Mouse (Mus musculus) WW6 (cell line): ENCODE results near the gene Gm10722.
"Not testable (repeated sequence)": the region's sequence is repeated elsewhere in the genome, so short reads cannot be mapped to it uniquely, and the experiment has no call there.

Experiments
- DNase-seq: peaks from one replicate; pipeline ENCODE4 v3.0.0-alpha.2; 2013; ENCODE audit warnings: low read depth, low spot score

The Gm10722 gene

GRCm38 (mm10) chr9:3000445-3000972, at the start of gene Gm10722:
Gene Gm10722 (plus strand): TSS chr9:3000922.
- peak; percentile 42 for DNase-seq

DNA sequence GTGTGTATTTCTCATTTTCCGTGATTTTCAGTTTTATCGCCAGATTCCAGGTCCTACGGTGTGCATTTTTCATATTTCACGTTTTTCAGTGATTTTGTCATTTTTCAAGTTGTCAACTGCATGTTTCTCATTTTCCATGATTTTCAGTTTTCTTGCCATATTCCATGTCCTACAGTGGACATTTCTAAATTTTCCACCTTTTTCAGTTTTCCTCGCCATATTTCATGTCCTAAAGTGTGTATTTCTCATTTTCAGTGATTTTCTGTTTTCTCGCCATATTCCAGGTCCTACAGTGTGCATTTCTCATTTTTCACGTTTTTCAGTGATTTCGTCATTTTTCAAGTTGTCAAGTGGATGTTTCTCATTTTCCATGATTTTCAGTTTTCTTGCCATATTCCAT, 284 bp downstream of the Gm10722 start:
- not testable (repeated sequence) for DNase-seq

GRCm38 (mm10) chr9:3001948-3002659, 1.4 kb downstream of the Gm10722 start:
- peak; percentile 31 for DNase-seq

- not testable (repeated sequence) for DNase-seq
Measured at GRCm38 (mm10) chr9:3002794-3003396, 2.2 kb downstream of the Gm10722 start, which contains the start of gene Gm11168. Gene Gm11168 (plus strand): TSS chr9:3003346.

DNA sequence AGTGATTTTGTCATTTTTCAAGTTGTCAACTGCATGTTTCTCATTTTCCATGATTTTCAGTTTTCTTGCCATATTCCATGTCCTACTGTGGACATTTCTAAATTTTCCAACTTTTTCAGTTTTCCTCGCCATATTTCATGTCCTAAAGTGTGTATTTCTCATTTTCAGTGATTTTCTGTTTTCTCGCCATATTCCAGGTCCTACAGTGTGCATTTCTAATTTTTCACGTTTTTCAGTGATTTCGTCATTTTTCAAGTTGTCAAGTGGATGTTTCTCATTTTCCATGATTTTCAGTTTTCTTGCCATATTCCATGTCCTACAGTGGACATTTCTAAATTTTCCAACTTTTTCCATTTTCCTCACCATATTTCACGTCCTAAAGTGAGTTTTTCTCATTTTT, 5.5 kb downstream of the Gm10722 start:
- DNase-seq: not testable (repeated sequence)

- not testable (repeated sequence) for DNase-seq
Measured at GRCm38 (mm10) chr9:3006636-3007035, 5.9 kb downstream of the Gm10722 start.

DNA sequence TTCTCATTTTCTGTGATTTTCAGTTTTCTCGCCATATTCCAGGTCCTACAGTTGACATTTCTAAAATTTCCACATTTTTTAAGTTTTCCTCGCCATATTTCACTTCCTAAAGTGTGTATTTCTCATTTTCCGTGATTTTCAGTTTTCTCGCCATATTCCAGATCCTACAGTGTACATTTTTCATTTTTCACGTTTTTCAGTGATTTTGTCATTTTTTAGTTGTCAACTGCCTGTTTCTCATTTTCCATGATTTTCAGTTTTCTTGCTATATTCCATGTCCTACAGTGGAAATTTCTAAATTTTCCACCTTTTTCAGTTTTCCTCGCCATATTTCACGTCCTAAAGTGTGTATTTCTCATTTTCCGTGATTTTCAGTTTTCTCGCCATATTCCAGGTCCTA, 6.5 kb downstream of the Gm10722 start:
- peak; percentile 38 for DNase-seq

- not testable (repeated sequence) for DNase-seq
Measured at GRCm38 (mm10) chr9:3009331-3009730, 8.6 kb downstream of the Gm10722 start.

DNA sequence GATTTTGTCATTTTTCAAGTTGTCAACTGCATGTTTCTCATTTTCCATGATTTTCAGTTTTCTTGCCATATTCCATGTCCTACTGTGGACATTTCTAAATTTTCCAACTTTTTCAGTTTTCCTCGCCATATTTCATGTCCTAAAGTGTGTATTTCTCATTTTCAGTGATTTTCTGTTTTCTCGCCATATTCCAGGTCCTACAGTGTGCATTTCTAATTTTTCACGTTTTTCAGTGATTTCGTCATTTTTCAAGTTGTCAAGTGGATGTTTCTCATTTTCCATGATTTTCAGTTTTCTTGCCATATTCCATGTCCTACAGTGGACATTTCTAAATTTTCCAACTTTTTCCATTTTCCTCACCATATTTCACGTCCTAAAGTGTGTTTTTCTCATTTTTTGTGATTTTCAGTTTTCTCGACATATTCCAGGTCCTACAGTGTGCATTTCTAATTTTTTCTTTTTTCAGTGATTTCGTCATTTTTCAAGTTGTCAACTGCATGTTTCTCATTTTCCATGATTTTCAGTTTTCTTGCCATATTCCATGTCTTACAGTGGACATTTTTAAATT, 11.4 kb downstream of the Gm10722 start:
- DNase-seq: not testable (repeated sequence)

DNA sequence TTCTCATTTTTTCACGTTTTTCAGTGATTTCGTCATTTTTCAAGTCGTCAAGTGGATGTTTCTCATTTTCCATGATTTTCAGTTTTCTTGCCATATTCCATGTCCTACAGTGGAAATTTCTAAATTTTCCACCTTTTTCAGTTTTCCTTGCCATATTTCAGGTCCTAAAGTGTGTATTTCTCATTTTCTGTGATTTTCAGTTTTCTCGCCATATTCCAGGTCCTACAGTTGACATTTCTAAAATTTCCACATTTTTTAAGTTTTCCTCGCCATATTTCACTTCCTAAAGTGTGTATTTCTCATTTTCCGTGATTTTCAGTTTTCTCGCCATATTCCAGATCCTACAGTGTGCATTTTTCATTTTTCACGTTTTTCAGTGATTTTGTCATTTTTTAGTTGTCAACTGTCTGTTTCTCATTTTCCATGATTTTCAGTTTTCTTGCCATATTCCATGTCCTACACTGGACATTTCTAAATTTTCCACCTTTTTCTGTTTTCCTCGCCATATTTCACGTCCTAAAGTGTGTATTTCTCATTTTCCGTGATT, 12.1 kb downstream of the Gm10722 start, which contains the start of gene Gm10721:
Gene Gm10721 (plus strand): TSS at position 408 of the 547 bp plus-strand sequence.
- not testable (repeated sequence) for DNase-seq

DNA sequence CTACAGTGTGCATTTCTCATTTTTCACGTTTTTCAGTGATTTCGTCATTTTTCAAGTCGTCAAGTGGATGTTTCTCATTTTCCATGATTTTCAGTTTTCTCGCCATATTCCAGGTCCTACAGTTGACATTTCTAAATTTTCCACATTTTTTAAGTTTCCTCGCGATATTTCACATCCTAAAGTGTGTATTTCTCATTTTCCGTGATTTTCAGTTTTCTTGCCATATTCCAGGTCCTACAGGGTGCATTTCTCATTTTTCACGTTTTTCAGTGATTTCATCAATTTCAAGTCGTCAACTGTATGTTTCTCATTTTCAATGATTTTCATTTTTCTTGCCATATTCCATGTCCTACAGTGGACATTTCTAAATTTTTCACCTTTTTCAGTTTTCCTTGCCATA, 14.6 kb downstream of the Gm10722 start, which contains the start of gene Gm10720:
Gene Gm10720 (plus strand): TSS at position 301 of the 400 bp plus-strand sequence.
- not testable (repeated sequence) for DNase-seq

DNA sequence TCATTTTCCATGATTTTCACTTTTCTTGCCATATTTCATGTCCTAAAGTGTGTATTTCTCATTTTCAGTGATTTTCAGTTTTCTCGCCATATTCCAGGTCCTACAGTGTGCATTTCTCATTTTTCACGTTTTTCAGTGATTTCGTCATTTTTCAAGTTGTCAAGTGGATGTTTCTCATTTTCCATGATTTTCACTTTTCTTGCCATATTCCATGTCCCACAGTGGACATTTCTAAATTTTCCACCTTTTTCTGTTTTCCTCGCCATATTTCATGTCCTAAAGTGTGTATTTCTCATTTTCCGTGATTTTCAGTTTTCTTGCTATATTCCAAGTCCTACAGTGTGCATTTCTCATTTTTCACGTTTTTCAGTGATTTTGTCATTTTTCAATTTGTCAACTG, 15.2 kb downstream of the Gm10722 start:
- DNase-seq: not testable (repeated sequence)

- not testable (repeated sequence) for DNase-seq
Measured at GRCm38 (mm10) chr9:3017108-3017507, 16.4 kb downstream of the Gm10722 start, which contains the start of gene Gm10719. Gene Gm10719 (plus strand): TSS chr9:3017408.

GRCm38 (mm10) chr9:3018944-3019343, 18.2 kb downstream of the Gm10722 start:
- DNase-seq: not testable (repeated sequence)

- DNase-seq: not testable (repeated sequence)
Measured at GRCm38 (mm10) chr9:3019835-3020727, 19.4 kb downstream of the Gm10722 start.

GRCm38 (mm10) chr9:3022316-3023008, 21.7 kb downstream of the Gm10722 start:
- peak; percentile 34 for DNase-seq

GRCm38 (mm10) chr9:3023312-3023984, 22.7 kb downstream of the Gm10722 start, which contains the start of gene Gm10718:
Gene Gm10718 (plus strand): TSS chr9:3023547.
- DNase-seq: not testable (repeated sequence)

DNA sequence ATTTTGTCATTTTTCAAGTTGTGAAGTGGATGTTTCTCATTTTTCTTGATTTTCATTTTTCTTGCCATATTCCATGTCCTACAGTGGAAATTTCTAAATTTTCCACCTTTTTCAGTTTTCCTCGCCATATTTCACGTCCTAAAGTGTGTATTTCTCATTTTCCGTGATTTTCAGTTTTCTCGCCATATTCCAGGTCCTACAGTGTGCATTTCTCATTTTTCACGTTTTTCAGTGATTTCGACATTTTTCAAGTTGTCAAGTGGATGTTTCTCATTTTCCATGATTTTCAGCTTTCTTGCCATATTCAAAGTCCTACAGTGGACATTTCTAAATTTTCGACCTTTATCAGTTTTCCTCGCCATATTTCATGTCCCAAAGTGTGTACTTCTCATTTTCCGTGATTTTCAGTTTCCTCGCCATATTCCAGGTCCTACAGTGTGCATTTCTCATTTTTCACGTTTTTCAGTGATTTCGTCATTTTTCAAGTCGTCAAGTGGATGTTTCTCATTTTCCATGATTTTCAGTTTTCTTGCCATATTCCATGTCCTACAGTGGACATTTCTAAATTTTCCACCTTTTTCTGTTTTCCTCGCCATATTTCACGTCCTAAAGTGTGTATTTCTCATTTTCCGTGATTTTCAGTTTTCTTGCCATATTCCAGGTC, 23.4 kb downstream of the Gm10722 start:
- DNase-seq: not testable (repeated sequence)
